Mouse (Mus musculus) limb, embryonic 12.5 days (tissue): ENCODE data around the gene Ankk1. TPM values are rescaled to one million over a fixed set of nuclear protein-coding genes. Genes with fewer than 3 reads are reported as not detected.

Source experiments
- ATAC-seq: fragments of 200-750 bp; cut with Nextera tagmentation; 2 replicates; pipeline ENCODE4 v1.8.0; 2017; ENCODE audit warnings: low read depth, moderate TSS enrichment; ENCODE audit not compliant: insufficient number of reproducible peaks, insufficient read depth, low FRiP score, low TSS enrichment
- H3K27ac ChIP-seq: fragments of 300-500 bp; sonication (generic); 2 replicates; pipeline ENCODE4 v1.5.1; 2016; ENCODE audit warnings: mild to moderate bottlenecking, moderate library complexity
- H3K27me3 ChIP-seq: fragments of 300-500 bp; sonication (generic); 2 replicates; pipeline ENCODE4 v1.6.1; 2016; ENCODE audit warnings: mild to moderate bottlenecking, moderate library complexity
- H3K36me3 ChIP-seq: fragments of 300-500 bp; sonication (generic); 2 replicates; pipeline ENCODE4 v1.6.1; 2016; ENCODE audit warnings: mild to moderate bottlenecking, moderate library complexity
- H3K4me1 ChIP-seq: fragments of 300-500 bp; sonication (generic); replicated peaks from 2 replicates; pipeline ENCODE4 v1.6.1; 2016
- H3K4me2 ChIP-seq: fragments of 300-500 bp; sonication (generic); 2 replicates; pipeline ENCODE4 v1.6.1; 2016; ENCODE audit warnings: mild to moderate bottlenecking, moderate library complexity
- H3K4me3 ChIP-seq: fragments of 300-500 bp; sonication (generic); replicated peaks from 2 replicates; pipeline ENCODE4 v1.5.1; 2016; ENCODE audit warnings: mild to moderate bottlenecking
- H3K9ac ChIP-seq: fragments of 300-500 bp; sonication (generic); replicated peaks from 2 replicates; pipeline ENCODE4 v1.6.1; 2016; ENCODE audit warnings: mild to moderate bottlenecking, moderate library complexity
- H3K9me3 ChIP-seq: fragments of 300-500 bp; sonication (generic); 2 replicates; pipeline ENCODE4 v1.6.1; 2016; ENCODE audit warnings: mild to moderate bottlenecking, moderate library complexity
- WGBS: fragments of 180-500 bp; shearing (Covaris S2); methylation state at CpG from one replicate; pipeline ENCODE4 v1.1.7; 2016; 5-methylcytosine and 5-hydroxymethylcytosine counted together
- polyA plus RNA-seq: library from polyadenylated mRNA; unstranded; fragments of >200 nt; fragmentation: Nextera tagmentation; extraction: Ambion mirVana; gene quantifications from 2 replicates; pipeline ENCODE4 v1.2.1, GENCODE M21; 2016

Ankk1 gene
- polyA plus RNA-seq, 1 experiment from 2014 or later = not detected

GRCm38 (mm10) chr9:49407028-49407427 is 19.8 kb downstream of the Ankk1 start:
- Histone ChIP-seq H3K4me3 (no peak overlapping the region), H3K9ac (no peak overlapping the region), H3K4me1 (no peaks in the 10 kb centered on the region), H3K36me3 (no peaks in the 10 kb centered on the region), H3K27me3 (no peaks in the 10 kb centered on the region), H3K27ac (no peak overlapping the region), H3K4me2 (no peak overlapping the region), H3K9me3 (no peaks in the 10 kb centered on the region)
- ATAC-seq = no peak
- 82% methylated on average over 5 of the region's 5 CpGs for WGBS

GRCm38 (mm10) chr9:49403711-49404110 is 23.1 kb downstream of the Ankk1 start:
- no peak overlapping the region for H3K4me2 ChIP-seq
- no peak overlapping the region for H3K4me3 ChIP-seq
- no peaks in the 10 kb centered on the region for H3K9me3 ChIP-seq
- H3K27ac ChIP-seq = no peak overlapping the region
- no peaks in the 10 kb centered on the region for H3K36me3 ChIP-seq
- no peaks in the 10 kb centered on the region for H3K4me1 ChIP-seq
- H3K9ac ChIP-seq = no peak overlapping the region
- H3K27me3 ChIP-seq = no peaks in the 10 kb centered on the region
- no peak for ATAC-seq
- WGBS = 58% methylated on average over 2 of the region's 2 CpGs

GRCm38 (mm10) chr9:49396006-49396405 is 30.8 kb downstream of the Ankk1 start:
- H3K9ac ChIP-seq = no peak overlapping the region
- no peaks in the 10 kb centered on the region for H3K9me3 ChIP-seq
- no peaks in the 10 kb centered on the region for H3K4me1 ChIP-seq
- H3K36me3 ChIP-seq = no peaks in the 10 kb centered on the region
- H3K4me2 ChIP-seq = no peak overlapping the region
- ATAC-seq = no peak
- H3K27ac ChIP-seq = no peak overlapping the region
- no peaks in the 10 kb centered on the region; the same call in 1 of the 2 replicates for H3K27me3 ChIP-seq
- no peak overlapping the region for H3K4me3 ChIP-seq

GRCm38 (mm10) chr9:49392242-49392641 is 34.6 kb downstream of the Ankk1 start:
- WGBS = 57% methylated on average over 2 of the region's 2 CpGs
- no peak for ATAC-seq

GRCm38 (mm10) chr9:49386119-49386518 is 40.7 kb downstream of the Ankk1 start:
- Histone ChIP-seq H3K4me2 (no peak overlapping the region), H3K4me1 (peaks cover 5% of the 10 kb centered on the region), H3K27ac (no peak overlapping the region), H3K9ac (no peak overlapping the region), H3K27me3 (peaks cover 2% of the 10 kb centered on the region), H3K9me3 (no peaks in the 10 kb centered on the region), H3K4me3 (no peak overlapping the region), H3K36me3 (no peaks in the 10 kb centered on the region)
- WGBS = 36% methylated on average over 11 of the region's 11 CpGs
- no peak for ATAC-seq

More at GRCm38 (mm10) chr9:49392242-49392641, 34.6 kb downstream of the Ankk1 start:
- no peaks in the 10 kb centered on the region for H3K4me1 ChIP-seq
- no peaks in the 10 kb centered on the region for H3K9me3 ChIP-seq
- H3K4me3 ChIP-seq = no peak overlapping the region
- H3K36me3 ChIP-seq = no peaks in the 10 kb centered on the region
- no peak overlapping the region for H3K27ac ChIP-seq
- no peak overlapping the region for H3K4me2 ChIP-seq
- no peak overlapping the region for H3K9ac ChIP-seq
- peaks cover 2% of the 10 kb centered on the region; the same call in 1 of the 2 replicates for H3K27me3 ChIP-seq

GRCm38 (mm10) chr9:49385301-49385700 is 41.5 kb downstream of the Ankk1 start:
- Histone ChIP-seq H3K9me3 (no peaks in the 10 kb centered on the region), H3K4me2 (no peak overlapping the region), H3K27me3 (peaks cover 2% of the 10 kb centered on the region), H3K9ac (no peak overlapping the region), H3K4me1 (peaks cover 5% of the 10 kb centered on the region), H3K36me3 (no peaks in the 10 kb centered on the region), H3K4me3 (no peak overlapping the region), H3K27ac (no peak overlapping the region)
- ATAC-seq = no peak
- 50% methylated on average over 7 of the region's 7 CpGs for WGBS

GRCm38 (mm10) chr9:49384855-49385254 is 42.0 kb downstream of the Ankk1 start:
- Histone ChIP-seq H3K36me3 (no peaks in the 10 kb centered on the region), H3K4me2 (no peak overlapping the region), H3K4me1 (peaks cover 5% of the 10 kb centered on the region), H3K27ac (no peak overlapping the region), H3K9ac (no peak overlapping the region), H3K9me3 (no peaks in the 10 kb centered on the region), H3K4me3 (no peak overlapping the region), H3K27me3 (peaks cover under 1% of the 10 kb centered on the region)
- 89% methylated on average over 6 of the region's 6 CpGs for WGBS
- no peak for ATAC-seq

- 89% methylated on average over 3 of the region's 3 CpGs for WGBS
- H3K9ac ChIP-seq = no peak overlapping the region
- peaks cover 5% of the 10 kb centered on the region for H3K4me1 ChIP-seq
- ATAC-seq = no peak
- no peaks in the 10 kb centered on the region; the same call in 1 of the 2 replicates for H3K27me3 ChIP-seq
- no peak overlapping the region for H3K4me2 ChIP-seq
- H3K27ac ChIP-seq = no peak overlapping the region
- H3K4me3 ChIP-seq = no peak overlapping the region
- no peaks in the 10 kb centered on the region for H3K9me3 ChIP-seq
- H3K36me3 ChIP-seq = no peaks in the 10 kb centered on the region
Measured at GRCm38 (mm10) chr9:49384041-49384440, 42.8 kb downstream of the Ankk1 start.

- no peak for ATAC-seq
- H3K4me3 ChIP-seq = no peak overlapping the region
- no peaks in the 10 kb centered on the region for H3K27me3 ChIP-seq
- WGBS = 94% methylated on average over 4 of the region's 4 CpGs
- no peaks in the 10 kb centered on the region for H3K4me1 ChIP-seq
- H3K36me3 ChIP-seq = no peaks in the 10 kb centered on the region
- H3K9ac ChIP-seq = no peak overlapping the region
- no peak overlapping the region for H3K4me2 ChIP-seq
- no peak overlapping the region for H3K27ac ChIP-seq
- H3K9me3 ChIP-seq = no peaks in the 10 kb centered on the region
Measured at GRCm38 (mm10) chr9:49379962-49380361, 46.9 kb downstream of the Ankk1 start.

GRCm38 (mm10) chr9:49373946-49374345 is 52.9 kb downstream of the Ankk1 start:
- Histone ChIP-seq H3K4me2 (no peak overlapping the region), H3K27ac (no peak overlapping the region), H3K36me3 (no peaks in the 10 kb centered on the region), H3K4me3 (no peak overlapping the region), H3K4me1 (no peaks in the 10 kb centered on the region), H3K27me3 (no peaks in the 10 kb centered on the region), H3K9ac (no peak overlapping the region), H3K9me3 (no peaks in the 10 kb centered on the region)
- ATAC-seq = no peak
- whole genome bisulfite sequencing = 80% methylated on average over 2 of the region's 2 CpGs

- no peak overlapping the region for H3K27ac ChIP-seq
- no peak overlapping the region for H3K9ac ChIP-seq
- no peak overlapping the region for H3K4me2 ChIP-seq
- no peak overlapping the region for H3K4me3 ChIP-seq
- no peaks in the 10 kb centered on the region for H3K36me3 ChIP-seq
- 6% methylated on average over 5 of the region's 5 CpGs for WGBS
- H3K9me3 ChIP-seq = no peaks in the 10 kb centered on the region
- H3K4me1 ChIP-seq = peaks cover 7% of the 10 kb centered on the region; the same call in 1 of the 2 replicates
- ATAC-seq = no peak
- H3K27me3 ChIP-seq = no peaks in the 10 kb centered on the region
Measured at GRCm38 (mm10) chr9:49365763-49366162, 61.1 kb downstream of the Ankk1 start.
